Mouse (Mus musculus) stomach, postnatal 0 days (tissue): Measurements from ENCODE around the gene Entpd2. TPM values are rescaled to one million over a fixed set of nuclear protein-coding genes. Genes with fewer than 3 reads are reported as not detected.
A peak's percentile ranks its signal among the peaks of the same experiment; 100 is the strongest.

Experiments
- ATAC-seq: fragments of 200-750 bp; cut with Nextera tagmentation; 2 replicates; pipeline ENCODE4 v1.8.0; 2017; ENCODE audit not compliant: low FRiP score, low TSS enrichment
- DNase-seq: peaks from one replicate; pipeline ENCODE4 v3.0.0-alpha.2; 2016; ENCODE audit warnings: low spot score
- H3K27ac ChIP-seq: fragments of 300-500 bp; sonication (generic); replicated peaks from 2 replicates; pipeline ENCODE4 v1.5.1; 2014; ENCODE audit warnings: mild to moderate bottlenecking, control low read depth
- H3K27me3 ChIP-seq: fragments of 300-500 bp; sonication (generic); 2 replicates; pipeline ENCODE4 v1.6.1; 2014; ENCODE audit warnings: low read length; ENCODE audit not compliant: control insufficient read depth, insufficient read depth
- H3K36me3 ChIP-seq: fragments of 300-500 bp; sonication (generic); 2 replicates; pipeline ENCODE4 v1.6.1; 2014; ENCODE audit warnings: low read length, mixed read lengths; ENCODE audit not compliant: control insufficient read depth, insufficient read depth
- H3K4me1 ChIP-seq: fragments of 300-500 bp; sonication (generic); replicated peaks from 2 replicates; pipeline ENCODE4 v1.6.1; 2014; ENCODE audit warnings: antibody characterized with exemption; ENCODE audit not compliant: control insufficient read depth, insufficient read depth
- H3K4me2 ChIP-seq: fragments of 300-500 bp; sonication (generic); replicated peaks from 2 replicates; pipeline ENCODE4 v1.6.1; 2014; ENCODE audit warnings: low read depth, mild to moderate bottlenecking, control low read depth, moderate library complexity
- H3K4me3 ChIP-seq: fragments of 300-500 bp; sonication (generic); 2 replicates; pipeline ENCODE4 v1.5.1; 2014; ENCODE audit warnings: low read depth, low read length, control low read depth
- H3K9ac ChIP-seq: fragments of 300-500 bp; sonication (generic); 2 replicates; pipeline ENCODE4 v1.6.1; 2014; ENCODE audit warnings: mild to moderate bottlenecking, low read length, control low read depth, mixed read lengths
- H3K9me3 ChIP-seq: fragments of 300-500 bp; sonication (generic); 2 replicates; pipeline ENCODE4 v1.6.1; 2016; ENCODE audit warnings: low read length; ENCODE audit not compliant: control insufficient read depth
- CTCF ChIP-seq: IDR thresholded peaks from 2 replicates; pipeline ENCODE4 v1.5.1; 2016; ENCODE audit warnings: antibody characterized with exemption, low read depth, mild to moderate bottlenecking, moderate library complexity
- EP300 ChIP-seq: optimal IDR thresholded peaks from 2 replicates; pipeline ENCODE3; 2016; ENCODE audit warnings: antibody characterized with exemption
- WGBS: fragments of 180-500 bp; shearing (Covaris S2); extraction: QIAGEN DNeasy Blood & Tissue Kit; methylation state at CpG from one replicate; pipeline ENCODE4 v1.1.7; 2014; 5-methylcytosine and 5-hydroxymethylcytosine counted together
- polyA plus RNA-seq: library from polyadenylated mRNA; unstranded; fragments of >200 nt; fragmentation: Nextera tagmentation; extraction: Ambion mirVana; gene quantifications from 2 replicates; pipeline ENCODE4 v1.2.1, GENCODE M21; 2015

Gene Entpd2
- 21.2 and 23.3 TPM in 2 replicates for polyA plus RNA-seq

DNA sequence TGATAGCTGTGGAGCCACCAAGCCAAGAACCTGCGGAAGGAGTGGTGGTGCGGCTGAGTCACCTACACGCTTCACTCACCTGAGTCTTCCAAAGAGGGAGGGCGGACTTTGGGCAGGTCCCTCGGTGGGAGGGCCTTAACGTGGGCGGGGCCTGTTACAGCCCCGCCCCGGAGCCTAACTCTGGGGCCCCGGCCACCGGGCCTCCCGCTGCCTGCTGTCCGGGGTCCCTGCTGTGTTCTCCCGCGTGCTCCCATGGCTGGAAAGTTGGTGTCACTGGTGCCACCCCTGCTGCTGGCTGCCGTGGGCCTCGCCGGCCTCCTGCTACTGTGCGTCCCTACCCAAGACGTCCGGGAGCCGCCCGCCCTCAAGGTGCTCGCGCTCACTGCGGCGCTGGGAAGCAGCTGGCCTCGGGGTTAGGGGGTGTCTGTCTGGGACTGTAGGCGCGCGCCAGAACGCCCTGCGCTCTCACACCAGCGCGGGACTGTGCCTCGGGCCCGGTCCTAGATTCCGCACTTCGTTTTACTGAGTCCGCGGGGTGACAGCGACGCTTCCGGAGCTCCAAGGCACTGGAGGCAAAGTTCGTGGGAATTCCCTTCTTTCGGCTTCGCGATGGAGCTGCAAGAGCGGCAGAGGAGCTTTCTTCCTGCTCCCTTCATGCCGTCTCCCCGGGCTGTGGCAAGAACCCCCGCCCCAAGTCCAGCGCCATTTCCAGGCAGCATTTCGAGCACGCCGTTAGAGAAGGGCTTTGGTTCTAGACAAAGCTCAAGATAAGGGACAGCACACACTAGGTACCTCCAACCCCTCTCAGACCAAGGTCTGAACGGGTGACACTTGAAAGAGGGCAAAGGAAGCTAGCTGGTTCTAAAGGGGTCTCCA lies at the start of gene Entpd2:
Gene Entpd2, plus strand, starts transcription at position 154 of the 876 bp plus-strand sequence.
- 3% methylated on average over 56 of the region's 57 CpGs for WGBS
- ATAC-seq (peak; percentile 89), DNase-seq (peak; percentile 82)
- no peaks in the 10 kb centered on the region for H3K27me3 ChIP-seq
- H3K27ac ChIP-seq = peak within 1 kb of the TSS; percentile 71
- H3K4me2 ChIP-seq = peak within 1 kb of the TSS; percentile 89
- H3K9ac ChIP-seq = peak within 1 kb of the TSS; percentile 70
- no peaks in the 10 kb centered on the region for H3K36me3 ChIP-seq
- no peak for TF ChIP-seq EP300
- peak; percentile 57 for TF ChIP-seq CTCF
- H3K9me3 ChIP-seq = no peaks in the 10 kb centered on the region
- peak within 1 kb of the TSS; percentile 52 for H3K4me3 ChIP-seq
- peaks cover 10% of the 10 kb centered on the region for H3K4me1 ChIP-seq

DNA sequence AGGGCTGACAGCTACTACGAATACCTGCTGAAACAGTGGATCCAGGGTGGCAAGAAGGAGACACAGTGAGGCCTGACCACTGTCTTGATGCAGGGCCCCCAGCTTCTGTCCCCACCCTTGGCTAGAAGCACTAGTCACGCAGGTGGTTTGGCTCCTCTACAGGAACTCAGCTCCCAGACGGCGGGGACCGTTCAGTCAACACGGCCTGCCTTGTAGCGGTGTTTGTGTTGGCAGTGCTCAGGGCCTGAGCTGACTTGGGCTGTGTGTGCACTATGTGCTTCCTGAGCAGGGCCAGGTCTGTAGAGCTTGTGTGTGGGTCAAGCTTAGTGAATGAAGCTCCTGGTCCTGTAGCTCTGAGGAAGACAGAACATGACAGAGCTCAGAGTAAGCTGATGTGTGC lies 47.5 kb upstream of the Entpd2 start:
- Histone ChIP-seq H3K4me2 (no peak overlapping the region), H3K36me3 (peaks cover 63% of the 10 kb centered on the region), H3K27ac (no peak overlapping the region), H3K4me1 (no peaks in the 10 kb centered on the region), H3K27me3 (no peaks in the 10 kb centered on the region), H3K4me3 (no peak overlapping the region), H3K9me3 (no peaks in the 10 kb centered on the region), H3K9ac (no peak overlapping the region)
- 81% methylated on average over 7 of the region's 7 CpGs for WGBS
- DNase-seq (no peak), ATAC-seq (no peak)
- no peak for TF ChIP-seq CTCF
- no peak for TF ChIP-seq EP300

DNA sequence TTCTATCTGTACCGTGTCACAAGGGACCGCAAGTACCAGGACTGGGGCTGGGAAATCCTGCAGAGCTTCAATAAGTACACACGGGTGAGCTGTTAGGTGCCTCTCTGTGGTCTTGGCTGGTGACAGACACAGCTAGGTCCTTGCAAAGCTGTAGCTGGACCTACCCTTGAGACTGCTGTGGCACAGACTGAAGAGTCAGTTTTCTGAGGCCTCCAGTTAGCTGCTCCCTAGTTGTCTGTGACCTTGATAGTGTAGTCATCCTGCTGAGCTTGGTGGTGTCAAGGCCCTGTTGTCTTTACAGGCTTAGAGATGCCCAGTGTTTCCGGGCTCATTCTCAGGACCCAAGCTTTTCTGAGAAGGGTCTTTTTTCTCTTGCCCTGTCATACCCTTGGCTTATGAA lies 46.2 kb upstream of the Entpd2 start:
- 94% methylated on average over 4 of the region's 4 CpGs for WGBS
- H3K36me3 ChIP-seq = peaks cover 55% of the 10 kb centered on the region

DNA sequence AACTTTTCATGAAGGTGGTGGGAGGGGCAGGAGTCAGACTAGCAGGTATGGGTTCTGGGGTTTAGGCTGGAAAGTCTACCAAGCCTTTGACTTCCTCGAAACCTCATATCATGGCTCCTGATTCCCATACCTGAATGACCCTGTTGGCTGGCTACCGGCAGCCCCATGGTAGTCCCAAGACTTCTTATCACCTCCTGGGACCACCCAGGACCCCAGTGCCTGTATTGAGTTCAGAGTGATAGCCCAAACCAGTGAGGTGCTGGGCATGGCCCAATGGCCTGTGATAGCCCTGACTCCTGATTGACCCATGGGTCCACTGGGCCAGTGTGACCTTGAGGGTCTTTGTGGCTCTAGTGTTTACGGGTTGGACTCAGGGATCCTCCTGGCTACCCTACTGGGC lies 45.0 kb upstream of the Entpd2 start:
- Histone ChIP-seq H3K9ac (no peak overlapping the region), H3K4me1 (peaks cover 3% of the 10 kb centered on the region), H3K36me3 (peaks cover 47% of the 10 kb centered on the region), H3K4me3 (no peak overlapping the region), H3K27ac (no peak overlapping the region), H3K27me3 (no peaks in the 10 kb centered on the region), H3K4me2 (no peak overlapping the region), H3K9me3 (no peaks in the 10 kb centered on the region)
- ATAC-seq = no peak
- DNase-seq = no peak
- TF ChIP-seq EP300 (no peak), CTCF (no peak)
- 98% methylated on average over 3 of the region's 3 CpGs for WGBS

More for the DNA sequence above, 46.2 kb upstream of the Entpd2 start:
- Histone ChIP-seq H3K27me3 (no peaks in the 10 kb centered on the region), H3K4me2 (no peak overlapping the region), H3K27ac (no peak overlapping the region), H3K9ac (no peak overlapping the region), H3K4me3 (no peak overlapping the region), H3K4me1 (no peaks in the 10 kb centered on the region), H3K9me3 (no peaks in the 10 kb centered on the region)
- ATAC-seq = no peak
- no peak for DNase-seq
- no peak for TF ChIP-seq EP300
- no peak for TF ChIP-seq CTCF

DNA sequence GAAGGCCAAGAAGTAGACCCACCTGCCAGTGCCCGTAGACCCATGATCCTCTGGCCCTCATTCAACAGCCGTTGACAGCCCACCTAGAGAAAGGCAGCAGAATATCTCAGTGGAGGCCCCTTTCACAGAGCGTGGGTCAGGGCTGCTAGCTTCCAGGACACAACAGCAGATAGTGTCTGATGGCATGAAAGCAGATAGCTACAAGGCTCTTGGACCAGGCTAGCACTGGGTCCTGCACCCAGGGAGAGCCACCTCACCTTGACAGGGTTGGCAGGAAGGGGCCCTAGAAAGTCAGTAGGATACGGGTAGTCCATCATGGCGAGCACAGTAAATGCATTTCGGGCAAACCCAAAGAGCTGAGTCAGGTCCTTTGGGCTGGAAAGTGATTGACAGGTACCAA lies 41.5 kb upstream of the Entpd2 start:
- ATAC-seq (no peak), DNase-seq (no peak)
- Histone ChIP-seq H3K9ac (no peak overlapping the region), H3K4me3 (no peak overlapping the region), H3K4me2 (no peak overlapping the region), H3K27ac (no peak overlapping the region), H3K36me3 (peaks cover 26% of the 10 kb centered on the region), H3K27me3 (no peaks in the 10 kb centered on the region), H3K4me1 (peaks cover 5% of the 10 kb centered on the region), H3K9me3 (no peaks in the 10 kb centered on the region)
- WGBS = 86% methylated on average over 6 of the region's 6 CpGs
- TF ChIP-seq EP300 = no peak
- TF ChIP-seq CTCF = no peak
